Mouse (Mus musculus): ENCODE data around the gene Slc4a4. TPM values are rescaled to one million over a fixed set of nuclear protein-coding genes. Genes with fewer than 3 reads are reported as not detected.

The Slc4a4 gene
- polyA plus RNA-seq, 1 experiment: 6.3 TPM

- TF ChIP-seq CTCF (IDR thresholded peaks at IDR 0.05; ENCODE audit: borderline replicate concordance, extremely low read depth, insufficient read depth, insufficient read length) (no peak), POLR2A (IDR thresholded peaks at IDR 0.05; ENCODE audit: borderline replicate concordance, extremely low read depth, insufficient read depth, insufficient read length, poor library complexity, severe bottlenecking) (no peak)
- DNase-seq (ENCODE audit: low read depth): peak; percentile 50
Measured at GRCm38 (mm10) chr5:88887556-88888412, 1.2 kb downstream of the Slc4a4 start.

GRCm38 (mm10) chr5:88888413-88888700 lies 1.7 kb downstream of the Slc4a4 start:
- no peak for TF ChIP-seq CTCF (IDR thresholded peaks at IDR 0.05; ENCODE audit: borderline replicate concordance, extremely low read depth, insufficient read depth, insufficient read length)
- TF ChIP-seq POLR2A (IDR thresholded peaks at IDR 0.05; ENCODE audit: borderline replicate concordance, extremely low read depth, insufficient read depth, insufficient read length, poor library complexity, severe bottlenecking): no peak
- DNase-seq (ENCODE audit: low read depth): no peak

- peak; percentile 41 for DNase-seq (ENCODE audit: low read depth)
Measured at GRCm38 (mm10) chr5:88889326-88889725, 2.7 kb downstream of the Slc4a4 start.

GRCm38 (mm10) chr5:88890146-88890545 lies 3.5 kb downstream of the Slc4a4 start:
- DNase-seq (ENCODE audit: low read depth): no peak
- no peak for TF ChIP-seq POLR2A (IDR thresholded peaks at IDR 0.05; ENCODE audit: borderline replicate concordance, extremely low read depth, insufficient read depth, insufficient read length, poor library complexity, severe bottlenecking)
- TF ChIP-seq CTCF (IDR thresholded peaks at IDR 0.05; ENCODE audit: borderline replicate concordance, extremely low read depth, insufficient read depth, insufficient read length): no peak

More at GRCm38 (mm10) chr5:88889326-88889725, 2.7 kb downstream of the Slc4a4 start:
- TF ChIP-seq POLR2A (IDR thresholded peaks at IDR 0.05; ENCODE audit: borderline replicate concordance, extremely low read depth, insufficient read depth, insufficient read length, poor library complexity, severe bottlenecking) (no peak), CTCF (IDR thresholded peaks at IDR 0.05; ENCODE audit: borderline replicate concordance, extremely low read depth, insufficient read depth, insufficient read length) (peak; percentile 16; the same call in 1 of the 2 replicates)

GRCm38 (mm10) chr5:88896574-88896973 lies 10.0 kb downstream of the Slc4a4 start:
- TF ChIP-seq CTCF (IDR thresholded peaks at IDR 0.05; ENCODE audit: borderline replicate concordance, extremely low read depth, insufficient read depth, insufficient read length): no peak
- TF ChIP-seq POLR2A (IDR thresholded peaks at IDR 0.05; ENCODE audit: borderline replicate concordance, extremely low read depth, insufficient read depth, insufficient read length, poor library complexity, severe bottlenecking): no peak
- DNase-seq (ENCODE audit: low read depth): no peak

GRCm38 (mm10) chr5:88903111-88903510 lies 16.5 kb downstream of the Slc4a4 start:
- no peak for DNase-seq (ENCODE audit: low read depth)
- no peak for TF ChIP-seq CTCF (IDR thresholded peaks at IDR 0.05; ENCODE audit: borderline replicate concordance, extremely low read depth, insufficient read depth, insufficient read length)
- no peak for TF ChIP-seq POLR2A (IDR thresholded peaks at IDR 0.05; ENCODE audit: borderline replicate concordance, extremely low read depth, insufficient read depth, insufficient read length, poor library complexity, severe bottlenecking)

GRCm38 (mm10) chr5:88903526-88903925 lies 16.9 kb downstream of the Slc4a4 start:
- no peak for DNase-seq (ENCODE audit: low read depth)
- TF ChIP-seq CTCF (IDR thresholded peaks at IDR 0.05; ENCODE audit: borderline replicate concordance, extremely low read depth, insufficient read depth, insufficient read length) (no peak), POLR2A (IDR thresholded peaks at IDR 0.05; ENCODE audit: borderline replicate concordance, extremely low read depth, insufficient read depth, insufficient read length, poor library complexity, severe bottlenecking) (no peak)

- TF ChIP-seq POLR2A (IDR thresholded peaks at IDR 0.05; ENCODE audit: borderline replicate concordance, extremely low read depth, insufficient read depth, insufficient read length, poor library complexity, severe bottlenecking) (no peak), CTCF (IDR thresholded peaks at IDR 0.05; ENCODE audit: borderline replicate concordance, extremely low read depth, insufficient read depth, insufficient read length) (no peak)
- no peak for DNase-seq (ENCODE audit: low read depth)
Measured at GRCm38 (mm10) chr5:88904841-88905240, 18.2 kb downstream of the Slc4a4 start.

- TF ChIP-seq POLR2A (IDR thresholded peaks at IDR 0.05; ENCODE audit: borderline replicate concordance, extremely low read depth, insufficient read depth, insufficient read length, poor library complexity, severe bottlenecking) (no peak), CTCF (IDR thresholded peaks at IDR 0.05; ENCODE audit: borderline replicate concordance, extremely low read depth, insufficient read depth, insufficient read length) (no peak)
- no peak for DNase-seq (ENCODE audit: low read depth)
Measured at GRCm38 (mm10) chr5:88907615-88908014, 21.0 kb downstream of the Slc4a4 start.

- TF ChIP-seq POLR2A (IDR thresholded peaks at IDR 0.05; ENCODE audit: borderline replicate concordance, extremely low read depth, insufficient read depth, insufficient read length, poor library complexity, severe bottlenecking) (no peak), CTCF (IDR thresholded peaks at IDR 0.05; ENCODE audit: borderline replicate concordance, extremely low read depth, insufficient read depth, insufficient read length) (no peak)
- no peak for DNase-seq (ENCODE audit: low read depth)
Measured at GRCm38 (mm10) chr5:88912629-88913028, 26.0 kb downstream of the Slc4a4 start.

- TF ChIP-seq POLR2A (IDR thresholded peaks at IDR 0.05; ENCODE audit: borderline replicate concordance, extremely low read depth, insufficient read depth, insufficient read length, poor library complexity, severe bottlenecking) (no peak), CTCF (IDR thresholded peaks at IDR 0.05; ENCODE audit: borderline replicate concordance, extremely low read depth, insufficient read depth, insufficient read length) (no peak)
- no peak for DNase-seq (ENCODE audit: low read depth)
Measured at GRCm38 (mm10) chr5:88915082-88915481, 28.5 kb downstream of the Slc4a4 start.

- DNase-seq (ENCODE audit: low read depth): no peak
- TF ChIP-seq CTCF (IDR thresholded peaks at IDR 0.05; ENCODE audit: borderline replicate concordance, extremely low read depth, insufficient read depth, insufficient read length): no peak
- TF ChIP-seq POLR2A (IDR thresholded peaks at IDR 0.05; ENCODE audit: borderline replicate concordance, extremely low read depth, insufficient read depth, insufficient read length, poor library complexity, severe bottlenecking): no peak
Measured at GRCm38 (mm10) chr5:88916501-88916971, 29.9 kb downstream of the Slc4a4 start.
